Mouse (Mus musculus) ovary, adult 18-20 months (tissue): ENCODE results near the gene Rnf5.

Experiments used
- DNase-seq: peaks from one replicate; pipeline ENCODE4 v3.0.0; 2022; ENCODE audit warnings: low spot score, mixed read lengths

Gene Rnf5

GRCm38 (mm10) chr17:34632261-34632691 is 28.8 kb upstream of the Rnf5 start:
- peak; percentile 77 for DNase-seq

GRCm38 (mm10) chr17:34631647-34632046 is 28.2 kb upstream of the Rnf5 start:
- DNase-seq, result no peak

- DNase-seq, result no peak
Measured at GRCm38 (mm10) chr17:34630761-34631301, 27.3 kb upstream of the Rnf5 start.

DNA sequence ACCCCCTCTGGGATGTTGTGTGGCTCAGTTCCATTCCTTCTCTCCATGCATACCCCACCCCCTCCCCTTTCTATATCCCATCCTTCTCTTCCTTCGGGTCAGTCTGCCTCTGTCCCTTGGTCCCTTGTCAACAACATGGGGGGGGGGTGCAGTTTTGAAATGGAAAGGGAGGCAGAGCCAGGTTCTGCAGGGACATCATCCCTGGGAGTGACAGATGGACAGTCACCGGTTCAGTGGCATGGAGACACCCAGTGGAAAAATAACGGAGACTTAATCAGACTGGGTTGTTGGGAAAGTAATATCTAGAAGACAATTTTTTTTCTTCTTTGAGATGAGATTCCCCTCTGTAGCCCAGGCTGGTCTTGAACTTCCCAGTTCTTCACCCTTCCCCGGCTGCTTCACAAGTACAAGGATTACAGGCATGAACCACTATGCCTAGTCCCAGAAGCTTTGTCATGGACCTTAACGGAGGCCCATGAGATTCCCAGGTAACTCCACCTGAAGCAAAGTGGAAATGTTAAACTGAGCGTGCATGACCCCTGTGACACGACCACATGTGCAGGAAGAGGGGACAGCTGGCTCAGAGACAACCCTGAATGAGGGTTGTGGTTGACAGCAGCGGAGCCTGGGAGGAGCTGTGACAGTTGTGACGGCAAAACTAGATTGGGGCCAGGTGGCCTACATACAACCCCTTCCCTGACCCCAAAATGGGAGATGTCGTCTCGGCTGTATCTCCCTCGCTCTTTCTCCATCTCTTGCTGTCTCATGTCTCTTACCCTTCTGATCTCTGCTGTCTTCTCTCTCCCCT is 26.5 kb upstream of the Rnf5 start:
- DNase-seq, result no peak

DNA sequence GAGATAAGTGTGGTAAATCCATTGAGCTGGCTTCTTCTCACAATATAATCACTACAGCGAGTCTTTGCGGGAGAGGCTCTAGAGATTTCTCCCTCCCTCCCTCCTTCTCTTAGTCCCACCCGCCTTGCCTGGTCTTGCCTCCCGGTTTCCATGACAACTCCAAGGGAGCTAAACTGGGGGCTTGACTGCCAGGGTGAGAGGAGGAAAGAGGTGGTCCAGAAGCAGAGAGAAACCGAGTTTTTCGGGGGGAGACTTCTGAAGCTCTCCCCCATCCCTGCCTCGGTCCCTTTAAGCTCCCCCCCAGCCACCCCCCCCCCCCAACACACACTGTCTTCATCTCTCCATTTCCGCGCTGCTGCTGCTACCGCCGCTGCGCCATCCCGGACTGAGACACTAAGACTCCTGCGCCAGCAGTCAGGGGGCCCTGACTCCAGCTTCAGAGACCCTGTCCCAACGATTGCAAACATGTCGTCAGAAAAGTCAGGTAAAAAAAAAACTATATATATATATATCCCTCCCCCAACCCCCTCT is 25.8 kb upstream of the Rnf5 start, which contains the start of gene Prrt1:
Prrt1 (plus strand) TSS at position 313 of the 531 bp plus-strand sequence.
- no peak for DNase-seq

GRCm38 (mm10) chr17:34628644-34628967 is 25.1 kb upstream of the Rnf5 start:
- no peak for DNase-seq

GRCm38 (mm10) chr17:34627943-34628643 is 24.6 kb upstream of the Rnf5 start, which contains the start of gene Ppt2:
Gene Ppt2, minus strand, starts transcription at chr17:34628510.
- no peak for DNase-seq

GRCm38 (mm10) chr17:34627093-34627942 is 23.8 kb upstream of the Rnf5 start:
- DNase-seq, result peak; percentile 84

- no peak for DNase-seq
Measured at GRCm38 (mm10) chr17:34626773-34627092, 23.2 kb upstream of the Rnf5 start.

DNA sequence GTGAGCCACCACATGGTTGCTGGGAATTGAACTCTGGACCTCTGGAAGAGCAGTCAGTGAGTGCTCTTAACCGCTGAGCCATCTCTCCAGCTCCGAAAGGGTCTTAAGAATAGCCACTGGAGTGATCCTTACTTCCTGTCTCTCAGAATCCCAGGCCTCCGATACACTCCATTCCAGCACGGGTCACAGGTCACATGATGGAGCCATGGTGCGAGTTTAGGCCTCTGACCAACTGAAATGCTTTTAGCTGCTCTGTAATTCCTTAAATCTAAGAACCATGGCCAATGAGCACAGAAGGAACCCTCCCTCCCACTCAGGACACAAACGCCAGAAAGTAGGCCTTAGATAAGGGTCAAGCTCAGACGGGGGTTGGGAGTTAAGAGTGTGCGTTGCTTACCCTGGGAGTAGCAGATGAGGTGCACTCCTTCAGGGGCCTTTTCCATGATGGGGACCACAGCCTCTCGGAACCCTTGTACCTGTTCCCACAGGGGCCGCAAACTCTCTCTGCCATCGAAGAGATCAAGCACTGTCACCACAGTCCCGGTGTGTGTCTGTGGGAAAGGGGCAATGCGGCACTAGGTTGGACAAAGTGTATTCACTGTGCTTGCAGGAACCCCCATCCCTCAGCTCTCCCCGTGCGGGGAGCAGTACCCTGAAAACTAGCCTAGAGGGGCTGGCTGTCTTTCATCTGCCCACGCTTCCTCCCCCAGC is 22.7 kb upstream of the Rnf5 start:
- no peak for DNase-seq

GRCm38 (mm10) chr17:34624981-34625380 is 21.5 kb upstream of the Rnf5 start:
- no peak for DNase-seq

DNA sequence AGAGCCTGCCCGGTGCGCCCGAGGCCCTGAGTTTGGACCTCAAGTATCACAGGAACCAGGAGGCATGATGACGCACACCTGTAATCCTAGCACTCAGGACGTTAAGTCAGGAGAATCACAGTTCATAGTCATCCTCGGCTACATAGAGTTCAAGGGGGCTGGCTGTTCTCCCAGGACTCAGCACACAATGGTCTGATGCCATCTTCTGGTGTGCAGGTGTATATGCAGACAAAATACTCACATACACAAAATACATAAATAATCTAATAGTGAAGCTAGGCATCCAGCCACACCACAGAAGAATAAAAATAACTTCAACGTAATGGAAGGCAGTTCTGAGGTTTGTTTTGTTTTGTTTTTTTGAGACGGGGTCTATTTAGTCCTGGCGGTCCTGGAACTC is 19.7 kb upstream of the Rnf5 start:
- DNase-seq, result no peak

DNA sequence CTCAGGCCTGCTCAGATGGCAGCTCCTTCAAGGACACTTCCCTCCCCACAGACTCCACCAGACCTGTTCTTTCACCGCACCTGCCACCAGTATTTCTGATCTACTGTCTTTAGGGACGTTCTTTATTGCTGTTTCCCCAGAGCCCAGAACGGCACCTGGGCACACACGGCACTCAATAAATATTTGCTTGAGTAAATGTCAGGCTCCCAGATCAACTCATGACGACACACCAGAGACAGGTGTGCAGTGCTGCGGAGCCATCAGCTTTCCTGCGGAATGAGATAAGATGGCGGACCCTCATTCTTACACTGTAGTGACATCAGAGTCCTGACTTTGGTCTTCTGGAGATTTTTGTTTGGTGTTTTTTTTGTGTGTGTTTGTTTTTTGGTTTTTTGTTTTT is 17.5 kb upstream of the Rnf5 start:
- DNase-seq, result no peak

- no peak for DNase-seq
Measured at GRCm38 (mm10) chr17:34618999-34619398, 15.5 kb upstream of the Rnf5 start.

DNA sequence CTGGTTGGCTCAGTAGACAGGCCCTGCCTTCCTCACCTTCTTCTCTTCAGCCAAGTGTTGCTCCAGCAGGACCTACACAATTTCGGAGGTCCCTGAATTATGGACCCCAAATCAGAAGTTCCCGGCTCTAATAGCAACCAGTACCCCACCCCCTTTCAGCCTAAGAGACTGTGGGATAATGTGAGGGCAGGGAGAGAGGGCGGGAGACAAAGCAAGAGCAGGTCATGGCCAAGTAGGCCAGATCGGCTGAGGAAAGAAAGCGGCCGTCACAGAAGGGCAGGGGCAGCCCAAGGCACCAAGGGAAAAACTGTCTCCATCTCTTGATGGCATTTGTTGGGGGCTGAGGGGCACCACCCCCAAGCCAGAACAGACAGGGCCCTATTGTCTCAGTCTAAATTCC is 12.4 kb upstream of the Rnf5 start, which contains the start of gene Egfl8:
Egfl8 (minus strand) TSS at position 101 of the 400 bp plus-strand sequence.
- DNase-seq, result no peak

GRCm38 (mm10) chr17:34613830-34614229 is 10.3 kb upstream of the Rnf5 start:
- no peak for DNase-seq

DNA sequence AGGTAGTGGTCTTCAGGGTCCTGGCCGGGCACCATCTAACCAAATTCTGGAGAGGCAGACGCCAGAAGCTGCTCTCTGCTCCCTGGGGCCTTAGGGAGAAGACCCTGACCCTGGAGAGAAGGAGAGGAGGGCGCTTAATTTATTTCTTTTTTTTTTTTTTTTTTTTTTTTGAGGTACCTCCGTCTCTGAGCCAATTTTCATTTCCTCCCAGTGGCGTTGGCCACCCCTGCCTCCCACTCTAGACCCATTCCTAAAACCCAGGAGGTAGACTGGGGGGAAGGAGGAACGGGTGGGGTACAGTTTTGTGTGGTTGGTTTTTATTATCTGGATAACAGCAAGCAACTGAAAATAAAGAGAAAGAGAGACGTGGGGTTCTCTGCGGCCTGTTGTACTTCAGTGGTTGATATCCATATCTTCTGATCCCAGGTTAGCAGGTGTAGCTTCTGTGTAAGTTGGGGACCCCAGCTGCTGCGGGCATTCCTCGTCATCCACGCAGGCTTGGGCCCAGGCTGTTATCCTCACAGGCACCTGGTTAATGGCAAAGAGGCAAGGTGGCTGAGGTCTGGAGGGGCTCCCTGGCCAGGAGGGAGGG is 9.7 kb upstream of the Rnf5 start:
- DNase-seq, result no peak

DNA sequence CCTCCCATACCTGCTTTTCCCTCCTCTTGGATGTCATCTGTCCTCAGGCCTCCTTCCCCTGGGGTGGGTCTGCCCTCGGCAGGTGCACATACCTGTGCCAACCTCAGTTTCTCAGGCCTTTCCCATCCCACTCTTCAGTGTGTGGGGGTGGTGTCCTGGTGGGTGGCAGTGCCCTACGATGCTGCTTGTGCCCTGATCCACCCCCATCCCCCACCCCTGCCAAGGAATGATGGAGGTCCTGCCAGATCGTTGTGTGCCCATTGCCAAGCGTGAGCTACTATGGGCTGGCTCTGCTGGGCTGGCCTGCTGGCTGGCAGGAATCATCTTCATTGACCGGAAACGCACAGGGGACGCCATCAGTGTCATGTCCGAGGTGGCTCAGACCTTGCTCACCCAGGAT is 7.6 kb upstream of the Rnf5 start:
- DNase-seq, result no peak

DNA sequence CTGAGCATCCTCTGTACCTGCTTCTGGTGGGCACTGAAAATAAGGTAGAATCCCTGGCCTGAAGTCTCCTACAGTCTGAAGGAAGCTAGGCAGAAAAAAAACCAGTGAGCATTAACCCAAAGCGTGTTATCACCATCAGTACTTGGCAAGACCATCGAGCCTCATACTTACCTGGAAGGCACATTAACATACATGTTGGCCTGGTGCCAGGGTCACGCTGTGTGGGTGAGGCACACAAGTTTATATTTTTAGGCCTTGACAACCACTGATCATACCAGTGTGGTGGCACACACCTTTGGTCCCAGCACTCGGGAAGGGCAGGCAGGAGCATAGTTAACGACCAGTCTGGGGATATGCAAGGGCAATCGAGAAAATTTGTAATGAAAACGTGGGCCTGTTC is 4.5 kb upstream of the Rnf5 start:
- DNase-seq, result no peak

- DNase-seq, result no peak
Measured at GRCm38 (mm10) chr17:34606186-34607039, 2.9 kb upstream of the Rnf5 start.
